ENCODE assay signal across 29 mouse cellular contexts in the genomic region with DNA sequence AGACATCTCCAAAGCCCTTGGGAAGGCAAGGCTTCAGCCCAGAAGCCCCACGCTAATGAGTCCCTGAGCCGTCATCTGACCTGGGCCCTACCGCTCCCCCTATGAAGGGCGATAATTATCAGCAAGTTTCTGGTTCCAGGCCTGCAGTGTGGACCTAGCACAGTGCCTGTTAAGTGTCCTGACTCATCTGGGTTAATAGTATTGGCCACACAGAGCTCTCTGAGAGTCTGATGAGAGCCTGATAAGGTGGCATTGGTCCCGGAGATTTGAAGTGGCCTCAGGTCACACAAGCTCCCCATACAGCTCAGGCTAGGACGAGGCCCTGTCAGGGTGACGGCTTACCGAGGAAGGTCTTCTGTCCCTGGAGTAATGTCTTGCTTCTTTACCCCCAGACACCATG. TPM values are rescaled to one million over a fixed set of nuclear protein-coding genes. Genes with fewer than 3 reads are reported as not detected.
DNase-seq lines count a peak whose midpoint lies in the region; ATAC-seq and TF ChIP-seq lines count a peak whose summit lies in the region.
"Had no signal": no experiment of that assay in that cellular context is flagged by ENCODE, and none has a peak within 500 bp of the region (broad histone marks: within the 10 kb centered on the region; RNA-seq: fewer than 3 reads in every experiment).

No protein-coding gene starts in this region.

- no peak for TF ChIP-seq CTCF in kidney, postnatal 0 days (IDR thresholded peaks at IDR 0.05; ENCODE audit: low read depth)
- TF ChIP-seq CTCF in lung, postnatal 0 days (IDR thresholded peaks at IDR 0.05), result no peak

- ATAC-seq in kidney, postnatal 0 days (replicated peaks; ENCODE audit: low FRiP score, low read depth), result 0 out of 2 replicates have a peak, but pooled peaks have one; percentile 14
- 0 out of 2 replicates have a peak, but pooled peaks have one; percentile 40 for ATAC-seq in lung, postnatal 0 days
- ATAC-seq: hindbrain, postnatal 0 days; inflammation-experienced regulatory T-cells, adult 6 months had no signal

- TF ChIP-seq EP300 in lung, postnatal 0 days (IDR thresholded peaks at IDR 0.05), result no peak

- no peaks in the 10 kb centered on the region for H3K36me3 ChIP-seq in kidney, postnatal 0 days (ENCODE audit: insufficient read depth, low read length)
- H3K36me3 ChIP-seq in lung, postnatal 0 days (ENCODE audit: insufficient read depth, low read length), result no peaks in the 10 kb centered on the region
- H3K36me3 ChIP-seq: G1E; heart, embryonic 15.5 days had no signal

- no peaks in the 10 kb centered on the region for H3K9me3 ChIP-seq in kidney, postnatal 0 days (replicated peaks; ENCODE audit: low read length)
- no peaks in the 10 kb centered on the region for H3K9me3 ChIP-seq in lung, postnatal 0 days (ENCODE audit: low read length)
- H3K9me3 ChIP-seq: embryonic facial prominence, embryonic 10.5 days; embryonic facial prominence, embryonic 13.5 days; forebrain, embryonic 12.5 days; forebrain, embryonic 15.5 days; G1E; heart, embryonic 12.5 days; heart, embryonic 15.5 days had no signal

- H3K9ac ChIP-seq in kidney, postnatal 0 days (ENCODE audit: low read depth, low read length), result no peak overlapping the region
- no peak overlapping the region for H3K9ac ChIP-seq in lung, postnatal 0 days (replicated peaks; ENCODE audit: low read depth)
- H3K9ac ChIP-seq: embryonic facial prominence, embryonic 13.5 days; forebrain, embryonic 12.5 days; forebrain, embryonic 15.5 days; heart, embryonic 12.5 days; heart, embryonic 15.5 days; hindbrain, embryonic 14.5 days had no signal

- H3K4me2 ChIP-seq in kidney, postnatal 0 days (ENCODE audit: low read length), result no peak overlapping the region
- no peak overlapping the region for H3K4me2 ChIP-seq in lung, postnatal 0 days (replicated peaks; ENCODE audit: low read depth, low read length)
- H3K4me2 ChIP-seq: embryonic facial prominence, embryonic 13.5 days; forebrain, embryonic 12.5 days; forebrain, embryonic 15.5 days; heart, embryonic 12.5 days; heart, embryonic 15.5 days; hindbrain, embryonic 14.5 days had no signal

- WGBS in kidney, postnatal 0 days, result 87% methylated on average over 8 of the region's 8 CpGs
- WGBS in lung, postnatal 0 days, result 63% methylated on average over 8 of the region's 8 CpGs

- H3K27me3 ChIP-seq in kidney, postnatal 0 days (ENCODE audit: insufficient read depth, low read length), result no peaks in the 10 kb centered on the region
- no peaks in the 10 kb centered on the region for H3K27me3 ChIP-seq in lung, postnatal 0 days (replicated peaks; ENCODE audit: insufficient read depth, low read length)
- H3K27me3 ChIP-seq: embryonic facial prominence, embryonic 13.5 days; forebrain, embryonic 12.5 days; forebrain, embryonic 15.5 days; heart, embryonic 12.5 days; heart, embryonic 15.5 days had no signal

- no peaks in the 10 kb centered on the region for H3K4me1 ChIP-seq in kidney, postnatal 0 days (replicated peaks; ENCODE audit: insufficient read depth, low read length)
- no peaks in the 10 kb centered on the region for H3K4me1 ChIP-seq in lung, postnatal 0 days (ENCODE audit: insufficient read depth, low read depth, low read length)
- H3K4me1 ChIP-seq: embryonic facial prominence, embryonic 13.5 days; forebrain, embryonic 12.5 days; forebrain, embryonic 15.5 days; heart, embryonic 12.5 days; heart, embryonic 15.5 days had no signal

- DNase-seq in adrenal gland, adult (ENCODE audit: inconsistent age in 2 of 2, low spot score in 1 of 2), result peak; percentile 26 to 56
- no peak for DNase-seq in adrenal gland, adult 8-10 months
- no peak for DNase-seq in kidney, postnatal 0 days (ENCODE audit: low spot score)
- DNase-seq in kidney, postnatal 4 days, result no peak
- DNase-seq in lung, postnatal 0 days (ENCODE audit: low spot score), result no peak
- no peak for DNase-seq in lung, postnatal 4 days
- DNase-seq in lung, postnatal 25 days (ENCODE audit: low spot score), result peak; percentile 37
- DNase-seq in adipocyte (ENCODE audit: low spot score), result no peak
- DNase-seq: adrenal gland, postnatal 36 days; cerebellum, adult 8-10 months; cerebellum, postnatal 10 days; cerebellum, postnatal 36 days; embryo, embryonic 11 days; gastrocnemius, postnatal 25 days; heart, adult 18-20 months; heart, postnatal 10 days; heart, postnatal 4 days had no signal

- H3K27ac ChIP-seq in kidney, postnatal 0 days, result no peak overlapping the region
- H3K27ac ChIP-seq in lung, postnatal 0 days (ENCODE audit: low read length), result no peak overlapping the region
- H3K27ac ChIP-seq: embryonic facial prominence, embryonic 10.5 days; embryonic facial prominence, embryonic 13.5 days; forebrain, embryonic 12.5 days; forebrain, embryonic 15.5 days; heart, embryonic 15.5 days; hindbrain, embryonic 14.5 days; hindbrain, postnatal 0 days had no signal

- no peak overlapping the region for H3K4me3 ChIP-seq in kidney, postnatal 0 days (replicated peaks; ENCODE audit: low read depth, low read length)
- H3K4me3 ChIP-seq in lung, postnatal 0 days (ENCODE audit: low read depth, low read length), result no peak overlapping the region
- H3K4me3 ChIP-seq: embryonic facial prominence, embryonic 10.5 days; embryonic facial prominence, embryonic 13.5 days; erythroblast, embryonic 14.5 days; forebrain, embryonic 12.5 days; forebrain, embryonic 15.5 days; heart, embryonic 12.5 days; heart, embryonic 15.5 days had no signal

RNA-seq across cellular contexts. Expression of gene Fxyd2, which starts 9.9 kb away (rescaled TPM):
- total RNA-seq in adrenal gland, adult 8-10 months (2022), result 10 to 100 TPM in 1 of 4 experiments, 1 to 10 TPM in 3; 4.9 to 10.4 (median 7.3) TPM
- 2,817 and 2,959 TPM in 2 replicates for polyA plus RNA-seq in kidney, postnatal 0 days (2015; fragmentation: Nextera tagmentation; extraction: Ambion mirVana)
- 1.2 and 1.5 TPM in 2 replicates for polyA plus RNA-seq in lung, postnatal 0 days (2015; fragmentation: Nextera tagmentation; extraction: Ambion mirVana)
- polyA plus RNA-seq: erythroblast, embryonic 14.5 days; G1E had no signal

RNA-seq across cellular contexts. Expression of gene Fxyd6, which starts 19.6 kb away (rescaled TPM):
- total RNA-seq in adrenal gland, adult 8-10 months (2022), result 100 to 1,000 TPM; 307 to 396 (median 352) TPM
- 141 and 147 TPM in 2 replicates for polyA plus RNA-seq in kidney, postnatal 0 days (2015; fragmentation: Nextera tagmentation; extraction: Ambion mirVana)
- polyA plus RNA-seq in lung, postnatal 0 days (2015; fragmentation: Nextera tagmentation; extraction: Ambion mirVana), result 13.4 and 13.5 TPM in 2 replicates
- polyA plus RNA-seq: erythroblast, embryonic 14.5 days; G1E had no signal

RNA-seq across cellular contexts. Expression of gene Dscaml1, which starts 36.8 kb away (rescaled TPM):
- 1 to 10 TPM; 1.7 to 3.7 (median 2.6) TPM for total RNA-seq in adrenal gland, adult 8-10 months (2022)
- 0.09 and 0.24 TPM in 2 replicates for polyA plus RNA-seq in kidney, postnatal 0 days (2015; fragmentation: Nextera tagmentation; extraction: Ambion mirVana)
- polyA plus RNA-seq in lung, postnatal 0 days (2015; fragmentation: Nextera tagmentation; extraction: Ambion mirVana), result 0.16 and 0.19 TPM in 2 replicates
- total RNA-seq: gastrocnemius, adult 8-10 months; gastrocnemius, postnatal 25 days; heart, postnatal 10 days; heart, postnatal 4 days had no signal
- polyA plus RNA-seq: erythroblast, embryonic 14.5 days; G1E; inflammation-experienced regulatory T-cells, adult 6 months had no signal

Comparison
In these comparisons a context has a peak if more than half of its experiments do, and no peak if none do; other contexts are left out.
1. DNase-seq: peak in adrenal gland, adult (2 of 2) and lung, postnatal 25 days (single experiment); none in adrenal gland, adult 8-10 months (single experiment), kidney, postnatal 0 days (single experiment), kidney, postnatal 4 days (0 of 2), lung, postnatal 0 days (single experiment), lung, postnatal 4 days (0 of 2) and adipocyte (single experiment).
2. RNA of gene Fxyd2, which starts 9.9 kb away (polyA plus RNA-seq): 2,817 to 2,959 TPM in kidney, postnatal 0 days; 1.2 to 1.5 TPM in lung, postnatal 0 days; every median in the first group is over 1,000 times any median in the second.